Mouse (Mus musculus) testis, adult 2 months (tissue): ENCODE measurements around the gene Prune2.

ENCODE experiments used
- CTCF ChIP-seq: fragments of 200-500 bp; IDR thresholded peaks from 2 replicates; pipeline ENCODE4 v1.5.1; 2012; ENCODE audit warnings: low read depth, mild to moderate bottlenecking, inconsistent platforms, low read length, moderate library complexity; ENCODE audit not compliant: control insufficient read depth, insufficient read depth, insufficient replicate concordance
- POLR2A ChIP-seq: fragments of 200-500 bp; IDR thresholded peaks from 2 replicates; pipeline ENCODE4 v1.6.1; 2012; ENCODE audit warnings: low read depth, mild to moderate bottlenecking, inconsistent platforms, low read length, moderate library complexity; ENCODE audit not compliant: control insufficient read depth

GRCm38 (mm10) chr19:17136677-17137460 lies 181.0 kb downstream of the Prune2 start:
- TF ChIP-seq CTCF (no peak), POLR2A (no peak)
